Mouse (Mus musculus) megakaryocyte, embryonic 14.5 days (primary cell): ENCODE data around the gene Rasl11a. TPM values are rescaled to one million over a fixed set of nuclear protein-coding genes. Genes with fewer than 3 reads are reported as not detected.
"Not testable (repeated sequence)": the region's sequence is repeated elsewhere in the genome, so short reads cannot be mapped to it uniquely, and the experiment has no call there.

ENCODE experiments used
- H3K27me3 ChIP-seq: replicated peaks from 2 replicates; pipeline ENCODE3; 2012; ENCODE audit warnings: inconsistent platforms
- H3K36me3 ChIP-seq: replicated peaks from 2 replicates; pipeline ENCODE3; 2012; ENCODE audit warnings: low read length, inconsistent platforms, mixed read lengths
- H3K4me1 ChIP-seq: 2 replicates; pipeline ENCODE4 v1.6.1; 2012; ENCODE audit warnings: inconsistent platforms
- H3K4me3 ChIP-seq: replicated peaks from 2 replicates; pipeline ENCODE3; 2012; ENCODE audit warnings: moderate library complexity, mild to moderate bottlenecking, inconsistent platforms
- H3K9me3 ChIP-seq: 2 replicates; pipeline ENCODE4 v1.6.1; 2012; ENCODE audit warnings: inconsistent platforms
- FLI1 ChIP-seq: IDR thresholded peaks from 2 replicates; pipeline ENCODE4 v1.6.1; 2012; ENCODE audit warnings: low read length, inconsistent platforms, mixed read lengths
- GATA1 ChIP-seq: IDR thresholded peaks from 3 replicates; pipeline ENCODE4 v1.6.1; 2012; ENCODE audit warnings: mixed read lengths, low read length, inconsistent platforms, borderline replicate concordance
- polyA plus RNA-seq: library from polyadenylated mRNA; stranded (reverse); fragments of >175 nt; gene quantifications from 2 replicates; pipeline ENCODE4 v1.2.3, GENCODE M21; 2012; ENCODE audit warnings: low replicate concordance; ENCODE audit not compliant: insufficient read depth

Rasl11a gene
- polyA plus RNA-seq, 1 experiment: 6.5 TPM

- H3K9me3 ChIP-seq: peaks cover 3% of the 10 kb centered on the region; the same call in 1 of the 2 replicates
- no peaks in the 10 kb centered on the region for H3K36me3 ChIP-seq
- H3K4me1 ChIP-seq: peaks cover 21% of the 10 kb centered on the region
- H3K27me3 ChIP-seq: no peaks in the 10 kb centered on the region
- TF ChIP-seq GATA1: no peak
- TF ChIP-seq FLI1: no peak
- H3K4me3 ChIP-seq: peak overlapping the region; percentile 14
Measured at GRCm38 (mm10) chr5:146891127-146891526, 46.3 kb downstream of the Rasl11a start.

- Histone ChIP-seq H3K4me1 (peaks cover 39% of the 10 kb centered on the region), H3K27me3 (no peaks in the 10 kb centered on the region), H3K4me3 (no peak overlapping the region), H3K36me3 (no peaks in the 10 kb centered on the region), H3K9me3 (peaks cover 3% of the 10 kb centered on the region; the same call in 1 of the 2 replicates)
- TF ChIP-seq FLI1 (no peak), GATA1 (no peak)
Measured at GRCm38 (mm10) chr5:146892904-146893303, 48.0 kb downstream of the Rasl11a start.

- Histone ChIP-seq H3K4me3 (no peak overlapping the region), H3K4me1 (peaks cover 45% of the 10 kb centered on the region), H3K27me3 (no peaks in the 10 kb centered on the region), H3K9me3 (peaks cover 3% of the 10 kb centered on the region; the same call in 1 of the 2 replicates), H3K36me3 (no peaks in the 10 kb centered on the region)
- TF ChIP-seq FLI1 (no peak), GATA1 (no peak)
Measured at GRCm38 (mm10) chr5:146893478-146894182, 48.8 kb downstream of the Rasl11a start.

- not testable (repeated sequence) for H3K4me3 ChIP-seq, H3K27me3 ChIP-seq, H3K9me3 ChIP-seq, H3K36me3 ChIP-seq
- H3K4me1 ChIP-seq: peaks cover 52% of the 10 kb centered on the region
Measured at GRCm38 (mm10) chr5:146895667-146896066, 50.8 kb downstream of the Rasl11a start.

GRCm38 (mm10) chr5:146896973-146897372, 52.1 kb downstream of the Rasl11a start:
- peaks cover 52% of the 10 kb centered on the region for H3K4me1 ChIP-seq
- H3K36me3 ChIP-seq: no peaks in the 10 kb centered on the region
- TF ChIP-seq GATA1 (no peak), FLI1 (no peak)
- peaks cover 8% of the 10 kb centered on the region for H3K9me3 ChIP-seq
- H3K4me3 ChIP-seq: peak overlapping the region; percentile 0
- no peaks in the 10 kb centered on the region for H3K27me3 ChIP-seq

Other genes starting within 250 kb of the Rasl11a start
- gene Usp12, start 50.1 kb upstream of the Rasl11a start, polyA plus RNA-seq: 0.63 and 3.6 TPM in 2 replicates
- 15.4 and 53.6 TPM in 2 replicates for gene Rpl21, start 12.2 kb upstream of the Rasl11a start, polyA plus RNA-seq
- gene Gtf3a, start 103.6 kb downstream of the Rasl11a start, polyA plus RNA-seq: 63.5 and 83.9 TPM in 2 replicates
- 0.79 and 6.0 TPM in 2 replicates for gene Mtif3, start 118.7 kb downstream of the Rasl11a start, polyA plus RNA-seq
- gene Lnx2, start 231.5 kb downstream of the Rasl11a start, polyA plus RNA-seq: 4.1 and 5.7 TPM in 2 replicates
- gene Polr1d, start 232.0 kb downstream of the Rasl11a start, polyA plus RNA-seq: 78.9 and 100 TPM in 2 replicates